Mouse (Mus musculus) liver, postnatal 0 days (tissue): ENCODE data around the gene Surf6. TPM values are rescaled to one million over a fixed set of nuclear protein-coding genes. Genes with fewer than 3 reads are reported as not detected.

Experiments
- ATAC-seq: fragments of 200-750 bp; cut with Nextera tagmentation; 2 replicates; pipeline ENCODE4 v1.8.0; 2017; ENCODE audit warnings: mild to moderate bottlenecking, moderate library complexity
- DNase-seq: peaks from one replicate; pipeline ENCODE4 v3.0.0-alpha.2; 2016
- H3K27ac ChIP-seq: fragments of 300-500 bp; sonication (generic); 2 replicates; pipeline ENCODE4 v1.5.1; 2014; ENCODE audit warnings: antibody characterized with exemption, moderate library complexity, mild to moderate bottlenecking, low read depth
- H3K27me3 ChIP-seq: fragments of 300-500 bp; sonication (generic); 2 replicates; pipeline ENCODE4 v1.6.1; 2014; ENCODE audit warnings: low read length, control low read depth, mixed read lengths; ENCODE audit not compliant: insufficient read depth
- H3K36me3 ChIP-seq: fragments of 300-500 bp; sonication (generic); replicated peaks from 2 replicates; pipeline ENCODE4 v1.6.1; 2014; ENCODE audit warnings: mild to moderate bottlenecking, control low read depth, low read length, moderate library complexity, mixed read lengths; ENCODE audit not compliant: insufficient read depth
- H3K4me1 ChIP-seq: fragments of 300-500 bp; sonication (generic); 2 replicates; pipeline ENCODE4 v1.6.1; 2014; ENCODE audit warnings: antibody characterized with exemption, mild to moderate bottlenecking, control low read depth; ENCODE audit not compliant: insufficient read depth
- H3K4me2 ChIP-seq: fragments of 300-500 bp; sonication (generic); 2 replicates; pipeline ENCODE4 v1.6.1; 2014; ENCODE audit warnings: low read depth, mild to moderate bottlenecking, low read length, moderate library complexity, mixed read lengths
- H3K4me3 ChIP-seq: fragments of 300-500 bp; sonication (generic); 2 replicates; pipeline ENCODE4 v1.5.1; 2014; ENCODE audit warnings: low read depth, low read length
- H3K9ac ChIP-seq: fragments of 300-500 bp; sonication (generic); replicated peaks from 2 replicates; pipeline ENCODE4 v1.6.1; 2014; ENCODE audit warnings: mild to moderate bottlenecking, moderate library complexity
- H3K9me3 ChIP-seq: fragments of 300-500 bp; sonication (generic); 2 replicates; pipeline ENCODE4 v1.6.1; 2016; ENCODE audit warnings: mild to moderate bottlenecking, control low read depth, low read length, mixed read lengths
- CTCF ChIP-seq: sonication (generic); IDR thresholded peaks from 2 replicates; pipeline ENCODE4 v1.5.1; 2016; ENCODE audit warnings: antibody characterized with exemption, low read depth
- EP300 ChIP-seq: IDR thresholded peaks from 2 replicates; pipeline ENCODE4 v1.6.1; 2016; ENCODE audit warnings: antibody characterized with exemption, low read depth, mild to moderate bottlenecking
- WGBS: fragments of 180-500 bp; shearing (Covaris S2); extraction: QIAGEN DNeasy Blood & Tissue Kit; methylation state at CpG from one replicate; pipeline ENCODE4 v1.1.7; 2014; ENCODE audit not compliant: insufficient replicate concordance; 5-methylcytosine and 5-hydroxymethylcytosine counted together
- polyA plus RNA-seq: library from polyadenylated mRNA; unstranded; fragments of >200 nt; fragmentation: Nextera tagmentation; extraction: Ambion mirVana; gene quantifications from 2 replicates; pipeline ENCODE4 v1.2.1, GENCODE M21; 2015

The Surf6 gene
- polyA plus RNA-seq, 1 experiment from 2014 or later, result 8.4 TPM

- Histone ChIP-seq H3K27me3 (no peaks in the 10 kb centered on the region), H3K4me1 (peaks cover 34% of the 10 kb centered on the region), H3K4me3 (no peak overlapping the region), H3K9me3 (no peaks in the 10 kb centered on the region), H3K36me3 (peaks cover 58% of the 10 kb centered on the region), H3K9ac (0 out of 2 replicates have a peak overlapping the region, but pooled peaks have one; percentile 13), H3K27ac (peak overlapping the region; percentile 49; the same call in 1 of the 2 replicates), H3K4me2 (no peak overlapping the region)
- WGBS, result 69% methylated on average over 6 of the region's 6 CpGs
- no peak for DNase-seq
- TF ChIP-seq EP300, result no peak
- TF ChIP-seq CTCF, result no peak
- peak; percentile 18; the same call in 1 of the 2 replicates for ATAC-seq
These were observed 25.2 kb upstream of the Surf6 start for GRCm38 (mm10) chr2:26927745-26928476.

- Histone ChIP-seq H3K4me2 (no peak overlapping the region), H3K9ac (no peak overlapping the region), H3K27ac (no peak overlapping the region), H3K4me3 (no peak overlapping the region), H3K9me3 (no peaks in the 10 kb centered on the region), H3K36me3 (peaks cover 85% of the 10 kb centered on the region), H3K4me1 (peaks cover 12% of the 10 kb centered on the region), H3K27me3 (no peaks in the 10 kb centered on the region)
- ATAC-seq (peak; percentile 64), DNase-seq (peak; percentile 50)
- WGBS, result 67% methylated on average over 9 of the region's 9 CpGs
- no peak for TF ChIP-seq EP300
- TF ChIP-seq CTCF, result no peak
These were observed 19.1 kb upstream of the Surf6 start for GRCm38 (mm10) chr2:26921784-26922183.

GRCm38 (mm10) chr2:26920190-26920855, 17.6 kb upstream of the Surf6 start:
- Histone ChIP-seq H3K4me1 (peaks cover 19% of the 10 kb centered on the region), H3K9ac (no peak overlapping the region), H3K27me3 (no peaks in the 10 kb centered on the region), H3K4me3 (no peak overlapping the region), H3K4me2 (no peak overlapping the region), H3K9me3 (no peaks in the 10 kb centered on the region), H3K27ac (no peak overlapping the region), H3K36me3 (peaks cover 72% of the 10 kb centered on the region)
- TF ChIP-seq CTCF (no peak), EP300 (no peak)
- ATAC-seq (no peak), DNase-seq (no peak)
- WGBS, result 86% methylated on average over 6 of the region's 6 CpGs

- TF ChIP-seq CTCF (no peak), EP300 (no peak)
- Histone ChIP-seq H3K9me3 (no peaks in the 10 kb centered on the region), H3K4me3 (no peak overlapping the region), H3K4me1 (peaks cover 25% of the 10 kb centered on the region), H3K27me3 (no peaks in the 10 kb centered on the region), H3K27ac (no peak overlapping the region), H3K36me3 (peaks cover 68% of the 10 kb centered on the region), H3K4me2 (no peak overlapping the region), H3K9ac (no peak overlapping the region)
- WGBS, result 81% methylated on average over 3 of the region's 3 CpGs
- no peak for ATAC-seq
- no peak for DNase-seq
These were observed 17.0 kb upstream of the Surf6 start for GRCm38 (mm10) chr2:26919684-26920083.

GRCm38 (mm10) chr2:26916738-26917137, 14.1 kb upstream of the Surf6 start:
- H3K27me3 ChIP-seq, result no peaks in the 10 kb centered on the region

More at GRCm38 (mm10) chr2:26916738-26917137, 14.1 kb upstream of the Surf6 start:
- H3K4me3 ChIP-seq, result peak overlapping the region; percentile 69
- TF ChIP-seq EP300 (no peak), CTCF (no peak)
- H3K27ac ChIP-seq, result peak overlapping the region; percentile 76
- peak overlapping the region; percentile 92 for H3K4me2 ChIP-seq
- peaks cover 67% of the 10 kb centered on the region for H3K36me3 ChIP-seq
- H3K4me1 ChIP-seq, result peaks cover 33% of the 10 kb centered on the region
- ATAC-seq (peak; percentile 12), DNase-seq (no peak)
- no peaks in the 10 kb centered on the region for H3K9me3 ChIP-seq
- 2% methylated on average over 13 of the region's 13 CpGs for WGBS
- peak overlapping the region; percentile 70 for H3K9ac ChIP-seq
